Mouse (Mus musculus): ENCODE measurements at regions not wholly inside any gene's neighbourhood (a gene's known extent, or its start where the extent isn't known, plus 50 kb on each side); places are given as distances from the start of the nearest gene placed in this dataset.

GRCm38 (mm10) chr7:135791953-135792690 is 76.0 kb upstream of the Mki67 start:
- TF ChIP-seq CTCF (conservative IDR thresholded peaks at IDR 0.05; ENCODE audit: insufficient read depth, insufficient read length, low read depth, low read length) (no peak), POLR2A (IDR thresholded peaks at IDR 0.05; ENCODE audit: low read depth, low read length) (no peak)
